Mouse (Mus musculus): ENCODE measurements at regions not wholly inside any gene's neighbourhood (a gene's known extent, or its start where the extent isn't known, plus 50 kb on each side); places are given as distances from the start of the nearest gene placed in this dataset.

- intact Hi-C loops (cut with DNase I), result no loop called here
- no peak for DNase-seq
Measured at GRCm38 (mm10) chrX:143024325-143024971, 57.9 kb upstream of the Ammecr1 start.

- intact Hi-C loops (cut with DNase I), result no loop called here
- DNase-seq, result no peak
Measured at GRCm38 (mm10) chrX:143030371-143031010, 64.0 kb upstream of the Ammecr1 start.

- no peak for DNase-seq
- intact Hi-C loops (cut with DNase I), result no loop called here
Measured at GRCm38 (mm10) chrX:143039878-143040277, 59.5 kb upstream of the Rtl9 start.

DNA sequence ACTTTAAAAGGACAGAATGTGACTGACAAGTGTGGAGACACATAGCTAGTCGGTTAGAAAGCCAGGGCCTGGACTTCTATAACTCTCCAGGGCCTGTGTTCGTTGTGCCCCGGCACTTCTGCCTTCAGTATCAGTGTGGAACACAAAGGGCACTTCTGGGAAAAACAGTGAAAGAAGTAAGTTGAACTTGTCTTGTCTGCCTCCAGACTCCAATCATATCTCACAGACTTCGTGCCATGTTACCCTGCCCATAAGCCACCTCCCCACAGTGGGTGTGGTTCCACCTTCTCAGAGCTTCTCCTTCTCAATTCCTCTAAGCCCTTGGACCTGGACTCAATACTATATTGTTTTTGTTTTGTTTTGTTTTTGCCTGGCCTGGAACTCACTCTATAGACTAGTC, 55.1 kb upstream of the Rtl9 start:
- DNase-seq, result no peak
- intact Hi-C loops (cut with DNase I), result no loop called here

DNA sequence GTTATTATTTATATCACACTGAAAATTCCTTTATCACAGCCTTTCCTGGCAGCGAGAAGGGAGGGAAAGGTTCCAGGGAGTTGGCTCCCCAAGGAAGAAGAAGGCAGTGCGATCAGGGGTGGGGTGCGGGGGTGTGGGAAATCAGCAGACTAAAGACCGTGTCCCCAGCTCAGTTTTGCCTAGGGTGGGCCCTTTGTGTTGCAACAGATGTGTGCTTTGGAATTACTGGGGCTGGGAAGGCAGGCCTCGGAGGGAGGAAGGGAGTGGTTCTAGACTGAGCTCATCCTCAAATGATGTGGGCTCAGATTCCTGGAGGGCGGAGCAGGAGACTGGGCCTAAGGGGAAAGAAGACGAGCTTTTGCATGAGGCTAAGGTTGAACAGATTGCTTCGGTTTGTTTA, 53.1 kb upstream of the Rtl9 start:
- DNase-seq, result peak; percentile 24 to 41
- intact Hi-C loops (cut with DNase I), result loop anchor here (5.0 kb wide), 1 partner anchor 79 kb away; the partner anchor contains the start of gene Ammecr1
